Mouse (Mus musculus): Measurements from ENCODE around the gene Cdk11b.

GRCm38 (mm10) chr4:155589356-155589755, 35.3 kb upstream of the Cdk11b start:
- TF ChIP-seq CTCF (IDR thresholded peaks at IDR 0.05; ENCODE audit: low read depth) (no peak), EP300 (IDR thresholded peaks at IDR 0.05; ENCODE audit: low read depth) (no peak)

Measured in liver, postnatal 0 days (tissue).